Mouse (Mus musculus): ENCODE measurements around the gene Cfap157. TPM values are rescaled to one million over a fixed set of nuclear protein-coding genes. Genes with fewer than 3 reads are reported as not detected.
A peak's percentile ranks its signal among the peaks of the same experiment; 100 is the strongest.

The Cfap157 gene
- total RNA-seq, 2 experiments from 2014 or later: not detected

DNA sequence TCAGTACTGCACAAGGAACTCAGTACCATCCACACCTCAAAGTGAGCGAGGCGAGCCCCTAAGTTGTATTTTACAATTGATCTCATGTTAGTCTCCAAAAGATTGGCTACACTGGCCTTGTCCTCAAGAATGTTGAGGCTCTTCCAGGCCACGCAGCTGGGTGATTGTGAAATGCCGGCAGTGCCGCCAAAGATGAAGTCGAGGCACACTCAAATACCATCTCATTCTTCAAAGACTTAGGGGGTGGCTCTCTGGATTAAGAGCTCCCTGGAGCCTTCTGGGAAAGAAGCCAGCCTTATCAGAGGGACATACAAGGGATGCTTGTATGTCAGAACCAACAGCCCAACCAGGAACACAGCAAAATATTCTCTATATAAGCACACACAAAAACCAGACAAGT, 7.1 kb upstream of the Cfap157 start:
- DNase-seq (ENCODE audit: extremely low spot score in 1 of 2, low spot score in 2 of 2): no peak
- intact Hi-C loops (cut with DNase I): no loop called here

GRCm38 (mm10) chr2:32788581-32788980, 4.4 kb upstream of the Cfap157 start:
- intact Hi-C loops (cut with DNase I): no loop called here
- DNase-seq (ENCODE audit: extremely low spot score in 1 of 2, low spot score in 2 of 2): no peak

- intact Hi-C loops (cut with DNase I): no loop called here
- no peak for DNase-seq (ENCODE audit: extremely low spot score in 1 of 2, low spot score in 2 of 2)
Measured at GRCm38 (mm10) chr2:32787176-32787575, 2.9 kb upstream of the Cfap157 start.

DNA sequence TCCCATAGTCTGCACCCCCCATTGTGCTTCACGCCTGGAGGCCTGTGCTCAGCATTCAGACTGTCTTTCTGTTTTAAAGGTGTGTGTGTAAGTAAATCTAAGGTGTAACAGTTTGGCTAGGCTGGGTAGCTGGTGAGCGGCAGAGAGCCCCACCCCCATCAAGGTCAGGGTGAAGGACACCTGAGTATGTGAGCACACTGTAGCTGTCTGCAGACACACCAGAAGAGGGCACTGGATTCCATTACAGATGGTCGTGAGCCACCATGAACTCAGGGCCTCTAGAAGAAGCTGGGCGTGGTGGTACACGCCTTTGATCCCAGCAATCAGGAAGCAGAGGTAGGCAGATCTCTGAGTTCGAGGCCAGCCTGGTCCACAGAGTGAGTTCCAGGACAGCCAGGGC, 2.5 kb downstream of the Cfap157 start:
- intact Hi-C loops (cut with DNase I): no loop called here
- no peak for DNase-seq (ENCODE audit: extremely low spot score in 1 of 2, low spot score in 2 of 2)

DNA sequence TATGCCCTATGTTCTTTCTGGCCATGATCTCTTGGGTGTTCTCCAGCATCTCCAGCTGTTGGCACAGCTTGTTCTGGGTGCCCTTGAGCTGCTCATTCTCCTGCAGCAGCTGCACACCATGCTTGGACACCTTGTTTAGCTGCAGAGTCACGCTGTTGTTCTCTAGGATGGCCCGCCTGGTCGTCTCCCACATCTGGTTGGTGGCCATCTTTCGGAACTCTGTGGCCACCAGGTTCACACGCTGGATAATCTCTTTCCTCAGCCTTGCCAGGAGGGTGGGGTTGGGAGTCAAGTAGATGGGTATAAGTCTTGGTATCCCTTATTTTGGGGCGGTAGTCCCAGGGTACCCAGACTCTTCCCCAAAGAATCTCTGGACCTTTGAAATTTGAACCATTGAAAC, 4.5 kb downstream of the Cfap157 start:
- no peak for DNase-seq (ENCODE audit: extremely low spot score in 1 of 2, low spot score in 2 of 2)
- intact Hi-C loops (cut with DNase I): loop anchor here (2.0 kb wide), 1 partner anchor 75 kb away; no protein-coding TSS in a partner anchor

DNA sequence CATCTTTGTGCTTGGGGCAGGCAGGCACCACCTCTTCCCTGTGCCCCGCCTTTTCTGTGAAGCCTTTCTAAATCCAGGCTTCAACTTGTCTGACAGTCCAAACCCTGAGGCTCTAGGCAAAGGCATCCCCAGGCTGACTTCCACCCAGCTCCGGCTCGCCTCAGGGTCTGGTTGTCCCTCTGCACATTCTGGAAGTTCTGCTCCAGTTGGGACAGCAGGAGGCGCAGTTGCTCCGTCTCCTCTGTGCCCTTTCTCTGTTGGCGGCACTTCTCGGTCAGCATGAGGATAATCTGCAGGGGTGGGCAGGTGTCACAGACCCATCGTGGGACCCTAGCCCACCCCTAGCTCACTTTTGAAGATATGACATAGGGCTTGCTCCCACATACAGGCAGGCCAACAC, 5.1 kb downstream of the Cfap157 start:
- intact Hi-C loops (cut with DNase I): loop anchor here (2.0 kb wide), 1 partner anchor 76 kb away; no protein-coding TSS in a partner anchor

DNA sequence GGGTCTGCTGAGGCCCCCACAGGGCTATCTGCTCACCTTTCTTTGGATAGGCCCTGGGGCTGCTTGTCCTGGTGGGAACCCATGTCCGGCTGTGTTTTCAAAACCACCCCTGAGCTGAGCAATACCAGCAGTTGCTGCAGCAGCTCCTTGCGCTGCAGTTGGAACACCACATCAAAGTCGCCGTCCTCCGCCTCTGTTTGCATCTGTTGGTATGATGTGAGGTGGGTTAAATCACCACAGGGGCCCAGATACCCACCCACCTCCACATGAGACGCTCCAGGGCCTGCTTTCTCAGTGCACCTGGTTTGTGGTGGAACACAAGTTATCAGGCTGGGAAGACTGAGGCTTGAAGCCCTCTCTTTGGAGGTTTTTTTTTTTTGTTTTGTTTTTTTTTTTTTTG, 6.1 kb downstream of the Cfap157 start:
- no peak for DNase-seq (ENCODE audit: extremely low spot score in 1 of 2, low spot score in 2 of 2)
- intact Hi-C loops (cut with DNase I): loop anchor here (2.0 kb wide), 1 partner anchor 77 kb away; no protein-coding TSS in a partner anchor

More for the DNA sequence above, 5.1 kb downstream of the Cfap157 start:
- peak in 1 of 2 experiments; percentile 79 for DNase-seq (ENCODE audit: extremely low spot score in 1 of 2, low spot score in 2 of 2)

DNA sequence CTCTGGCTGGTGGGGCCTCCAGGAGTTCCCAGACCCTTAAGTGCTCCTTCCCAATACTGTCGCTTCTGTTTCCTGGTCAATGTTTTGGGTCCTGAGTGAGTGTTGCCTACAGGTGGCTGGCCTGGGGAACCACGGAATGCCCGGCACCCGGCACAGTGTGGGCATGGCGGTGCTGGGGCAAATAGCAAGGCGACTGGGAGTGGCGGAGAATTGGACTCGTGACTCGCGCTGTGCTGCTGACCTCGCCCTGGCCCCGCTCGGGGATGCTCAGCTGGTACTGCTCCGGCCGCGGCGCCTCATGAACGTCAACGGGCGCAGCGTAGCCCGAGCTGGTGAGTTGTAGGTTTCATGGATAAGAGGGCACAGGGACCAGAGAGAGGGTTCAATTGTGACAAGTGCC, 8.0 kb downstream of the Cfap157 start:
- DNase-seq (ENCODE audit: extremely low spot score in 1 of 2, low spot score in 2 of 2): no peak
- intact Hi-C loops (cut with DNase I): no loop called here

- intact Hi-C loops (cut with DNase I): no loop called here
- peak; percentile 96 to 99 for DNase-seq (ENCODE audit: extremely low spot score in 1 of 2, low spot score in 2 of 2)
Measured at GRCm38 (mm10) chr2:32775359-32776074, 8.7 kb downstream of the Cfap157 start, which contains the start of the genes Ttc16 and Ptrh1. Ttc16 (minus strand) TSS chr2:32775633. Ptrh1 (plus strand) TSS chr2:32775786.

DNA sequence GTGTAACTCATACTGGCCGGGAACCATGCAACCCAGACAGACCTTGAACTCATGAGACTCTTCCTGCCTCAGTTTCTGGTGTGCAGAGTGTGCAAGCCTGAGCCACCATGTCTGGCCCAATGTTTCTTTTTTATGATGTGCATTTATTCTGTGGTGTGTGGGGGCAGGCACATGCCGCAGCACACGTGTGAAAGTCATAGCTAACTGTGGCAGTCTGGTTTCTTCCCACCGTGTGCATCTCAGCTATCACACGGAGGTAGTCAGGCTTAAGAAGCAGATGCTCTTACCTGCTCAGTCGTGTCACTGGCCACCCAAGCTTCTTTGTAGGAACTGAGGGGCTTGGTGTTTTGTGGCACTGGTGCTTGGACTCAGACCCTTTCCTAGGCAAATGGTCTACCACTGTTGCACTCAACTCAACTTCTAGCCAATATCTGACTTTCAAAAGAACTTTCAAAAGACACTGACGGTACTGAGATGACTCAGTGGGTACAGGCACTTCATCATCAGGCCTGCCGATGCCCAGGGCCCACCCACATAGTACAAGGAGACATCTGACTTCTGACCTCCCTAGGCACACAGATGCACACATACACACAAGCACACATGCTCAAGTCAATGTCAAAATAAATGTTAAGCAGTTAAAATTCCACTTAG, 11.5 kb downstream of the Cfap157 start:
- DNase-seq (ENCODE audit: extremely low spot score in 1 of 2, low spot score in 2 of 2): no peak
- intact Hi-C loops (cut with DNase I): no loop called here

- intact Hi-C loops (cut with DNase I): no loop called here
- DNase-seq (ENCODE audit: extremely low spot score in 1 of 2, low spot score in 2 of 2): no peak
Measured at GRCm38 (mm10) chr2:32771886-32772285, 12.3 kb downstream of the Cfap157 start.

DNA sequence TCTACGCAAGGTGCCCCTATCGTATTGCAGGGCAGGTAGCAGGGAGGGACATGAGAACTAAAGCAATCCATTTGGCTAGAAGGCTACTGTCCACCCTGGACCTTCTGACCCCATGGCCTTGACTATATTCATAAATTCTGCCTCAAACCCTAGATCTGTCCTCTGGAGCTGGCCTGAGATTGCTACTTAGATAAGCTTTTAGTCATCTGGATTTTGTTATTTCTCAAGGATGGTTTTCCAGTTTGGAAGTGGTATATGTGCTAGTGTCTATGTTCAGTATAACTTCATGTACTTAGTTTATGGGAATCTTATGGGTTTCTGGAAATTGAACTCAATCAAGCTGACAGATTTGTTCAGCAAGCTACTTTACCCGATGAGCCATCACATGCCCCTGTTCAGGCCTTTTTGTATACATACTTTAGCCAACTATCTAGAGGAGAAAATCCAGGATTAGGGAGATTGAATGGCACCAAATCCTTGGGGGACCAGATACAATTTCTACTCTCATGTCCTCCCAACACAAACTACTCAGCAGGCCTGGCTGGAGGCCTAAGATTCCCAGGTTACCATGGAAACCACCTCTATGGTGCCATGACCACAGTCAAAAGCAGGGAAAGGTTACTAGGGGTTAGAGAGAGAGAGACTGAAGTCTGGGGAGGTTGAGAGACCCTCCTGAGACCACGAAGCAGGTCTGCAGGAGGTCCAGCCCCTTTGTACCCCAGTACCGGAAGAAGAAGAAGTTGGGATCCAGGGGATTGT, 14.7 kb downstream of the Cfap157 start:
- intact Hi-C loops (cut with DNase I): no loop called here

DNA sequence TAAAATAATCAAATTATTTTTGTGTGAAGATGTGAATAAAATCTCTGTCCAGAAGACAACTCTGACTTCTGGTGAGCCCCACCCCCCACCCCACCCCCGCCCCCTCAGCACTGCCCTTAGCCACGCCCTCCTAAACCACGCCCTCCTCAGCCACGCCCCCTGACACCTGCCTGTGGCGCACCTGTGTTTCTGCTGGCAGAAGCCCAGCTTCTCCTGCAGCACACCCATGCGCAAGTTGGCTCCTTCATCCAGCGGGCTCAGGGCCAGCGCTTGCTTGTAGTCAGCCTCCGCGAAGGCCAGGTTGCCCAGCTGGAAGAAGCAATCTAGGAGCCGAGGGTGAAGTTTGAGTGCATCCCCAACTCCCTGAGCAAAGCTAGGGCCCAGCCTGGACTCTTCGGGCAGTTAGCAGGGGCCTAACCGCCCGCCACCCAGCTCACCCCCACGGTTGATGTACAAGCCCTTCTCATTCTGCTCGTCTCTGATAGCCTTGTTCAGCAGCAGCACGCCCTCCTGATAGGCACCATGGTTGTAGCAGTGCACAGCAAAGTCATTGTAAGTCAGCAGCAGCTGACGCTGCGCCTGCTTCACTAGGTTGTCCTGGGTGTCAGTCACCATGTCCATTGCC, 15.5 kb downstream of the Cfap157 start:
- DNase-seq (ENCODE audit: extremely low spot score in 1 of 2, low spot score in 2 of 2): peak in 1 of 2 experiments; percentile 59
- intact Hi-C loops (cut with DNase I): no loop called here

More for the DNA sequence above, 14.7 kb downstream of the Cfap157 start:
- no peak for DNase-seq (ENCODE audit: extremely low spot score in 1 of 2, low spot score in 2 of 2)

- DNase-seq (ENCODE audit: extremely low spot score in 1 of 2, low spot score in 2 of 2): peak in 1 of 2 experiments; percentile 43
- intact Hi-C loops (cut with DNase I): no loop called here
Measured at GRCm38 (mm10) chr2:32767241-32767640, 17.0 kb downstream of the Cfap157 start.

DNA sequence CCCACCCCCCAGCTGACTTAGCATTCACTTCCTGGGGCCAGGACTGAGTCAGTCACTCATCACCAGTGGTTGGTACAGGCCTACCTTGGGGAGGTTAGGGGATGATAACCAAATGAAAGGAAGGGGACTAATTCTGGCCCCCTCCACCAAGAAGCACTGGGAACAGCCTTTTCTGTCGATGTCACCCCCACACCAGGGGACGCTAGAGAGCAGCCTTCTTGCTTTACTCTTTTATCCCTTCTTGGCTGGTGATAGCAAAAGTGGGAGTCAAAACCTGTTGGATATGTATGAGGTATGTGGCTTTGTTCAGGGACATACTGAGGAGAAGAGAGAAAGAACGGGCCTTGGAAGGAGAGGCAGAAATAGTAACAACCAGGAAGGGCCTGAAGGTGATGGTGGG, 20.9 kb downstream of the Cfap157 start:
- DNase-seq (ENCODE audit: extremely low spot score in 1 of 2, low spot score in 2 of 2): no peak

GRCm38 (mm10) chr2:32761859-32762258, 22.4 kb downstream of the Cfap157 start:
- no peak for DNase-seq (ENCODE audit: extremely low spot score in 1 of 2, low spot score in 2 of 2)
- intact Hi-C loops (cut with DNase I): no loop called here

More for the DNA sequence above, 20.9 kb downstream of the Cfap157 start:
- intact Hi-C loops (cut with DNase I): no loop called here

GRCm38 (mm10) chr2:32761361-32761760, 22.9 kb downstream of the Cfap157 start:
- intact Hi-C loops (cut with DNase I): no loop called here
- DNase-seq (ENCODE audit: extremely low spot score in 1 of 2, low spot score in 2 of 2): no peak

- intact Hi-C loops (cut with DNase I): no loop called here
- no peak for DNase-seq (ENCODE audit: extremely low spot score in 1 of 2, low spot score in 2 of 2)
Measured at GRCm38 (mm10) chr2:32759001-32759400, 25.2 kb downstream of the Cfap157 start.

GRCm38 (mm10) chr2:32758503-32758902, 25.7 kb downstream of the Cfap157 start:
- DNase-seq (ENCODE audit: extremely low spot score in 1 of 2, low spot score in 2 of 2): no peak
- intact Hi-C loops (cut with DNase I): no loop called here
